Mouse (Mus musculus): ENCODE results near the gene Uhrf1. TPM values are rescaled to one million over a fixed set of nuclear protein-coding genes. Genes with fewer than 3 reads are reported as not detected.

Gene Uhrf1
- total RNA-seq, 2 experiments from 2014 or later: 1.7 to 2.0 TPM

Other genes with a start within 250 kb of the Uhrf1 start
- 10 to 100 TPM; 83.3 to 87.4 TPM for gene Ubxn6, start 228.3 kb upstream of the Uhrf1 start, total RNA-seq (2021)
- 100 to 1,000 TPM in 1 of 2 experiments, 10 to 100 TPM in 1; 96.4 to 126 TPM for gene Hdgfl2, start 223.7 kb upstream of the Uhrf1 start, total RNA-seq (2021)
- 1 to 10 TPM in 1 of 2 experiments, under 1 TPM in 1; 0.68 to 2.4 TPM for gene Plin4, start 193.5 kb upstream of the Uhrf1 start, total RNA-seq (2021)
- gene Plin5, start 185.7 kb upstream of the Uhrf1 start, total RNA-seq (2021): under 1 TPM; 0.30 to 0.85 TPM
- 1 to 10 TPM; 1.1 to 1.4 TPM for gene Lrg1, start 181.3 kb upstream of the Uhrf1 start, total RNA-seq (2021)
- gene Sema6b, start 163.0 kb upstream of the Uhrf1 start, total RNA-seq (2021): 100 to 1,000 TPM; 141 to 143 TPM
- 1 to 10 TPM; 5.4 to 6.6 TPM for gene Tnfaip8l1, start 140.8 kb upstream of the Uhrf1 start, total RNA-seq (2021)
- gene Mydgf, start 119.4 kb upstream of the Uhrf1 start, total RNA-seq (2021): 10 to 100 TPM; 39.4 to 41.4 TPM
- gene Dpp9, start 84.4 kb upstream of the Uhrf1 start, total RNA-seq (2021): 10 to 100 TPM; 64.7 to 67.3 TPM
- 10 to 100 TPM; 36.1 to 37.0 TPM for gene Fem1a, start 46.5 kb upstream of the Uhrf1 start, total RNA-seq (2021)
- gene Ticam1, start 26.5 kb upstream of the Uhrf1 start, total RNA-seq (2021): 1 to 10 TPM; 5.5 to 6.0 TPM
- gene Plin3, start 10.4 kb upstream of the Uhrf1 start, total RNA-seq (2021): 10 to 100 TPM; 14.6 to 16.7 TPM
- gene Arrdc5, start 3.0 kb upstream of the Uhrf1 start, total RNA-seq (2021): not detected
- 10 to 100 TPM; 92.0 to 93.4 TPM for gene Kdm4b, start 22.7 kb downstream of the Uhrf1 start, total RNA-seq (2021)
- gene Ptprs, start 173.2 kb downstream of the Uhrf1 start, total RNA-seq (2021): 100 to 1,000 TPM; 658 to 741 TPM
- not detected for gene Znrf4, start 209.1 kb downstream of the Uhrf1 start, total RNA-seq (2021)